Mouse (Mus musculus) cerebellum, postnatal 14 days (tissue): Measurements from ENCODE around the gene Anxa9.

Source experiments
- DNase-seq, 2 experiments: peaks; one replicate each; pipeline ENCODE4 v3.0.0; 2021; ENCODE audit warnings: mixed read lengths in 2 of 2

The Anxa9 gene

GRCm38 (mm10) chr3:95246465-95247231 is 60.3 kb downstream of the Anxa9 start:
- peak; percentile 71 for DNase-seq
